ENCODE assay signal across 10 mouse cellular contexts in the genomic region with DNA sequence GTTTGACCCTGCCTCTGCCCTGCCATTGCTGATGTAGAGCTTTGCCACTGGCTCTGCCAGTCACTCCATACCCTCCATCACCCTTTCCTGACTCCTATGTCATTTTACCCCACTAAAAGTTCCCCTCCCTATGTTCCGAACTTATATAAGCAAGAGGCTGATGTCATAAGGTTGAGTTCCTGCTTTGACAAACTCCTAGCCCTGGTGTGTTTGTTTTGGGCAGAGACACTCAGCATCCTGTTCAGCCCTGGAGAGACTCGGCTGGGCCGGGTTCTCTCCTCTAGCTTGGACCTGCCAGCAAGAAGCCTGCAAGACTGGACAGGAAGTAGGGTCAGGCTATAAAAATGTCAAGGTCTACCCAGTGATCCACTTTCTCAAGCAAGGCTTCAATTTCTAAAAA. TPM values are rescaled to one million over a fixed set of nuclear protein-coding genes. Genes with fewer than 3 reads are reported as not detected.
DNase-seq lines count a peak whose midpoint lies in the region; ATAC-seq and TF ChIP-seq lines count a peak whose summit lies in the region.
"Had no signal": no experiment of that assay in that cellular context is flagged by ENCODE, and none has a peak within 500 bp of the region (broad histone marks: within the 10 kb centered on the region; RNA-seq: fewer than 3 reads in every experiment).

No protein-coding gene starts in this region.

- 0 out of 2 replicates have a peak, but pooled peaks have one; percentile 40 for ATAC-seq in heart, postnatal 0 days (ENCODE audit: insufficient read depth, low read depth)

- H3K27me3 ChIP-seq in heart, postnatal 0 days (ENCODE audit: control insufficient read depth, insufficient read depth, low read length): no peaks in the 10 kb centered on the region
- H3K27me3 ChIP-seq: heart, embryonic 15.5 days had no signal

- peak; percentile 25 for DNase-seq in 3134 (ENCODE audit: extremely low read depth, insufficient read length, low spot score)
- DNase-seq in adipocyte (ENCODE audit: low spot score): peak; percentile 52
- DNase-seq in heart, postnatal 0 days (ENCODE audit: low spot score): peak; percentile 35
- peak; percentile 28 to 60 for DNase-seq in kidney, postnatal 25 days
- no peak for DNase-seq in layer of hippocampus, postnatal 10 days (ENCODE audit: low spot score in 2 of 2)
- DNase-seq in layer of hippocampus, adult 9-10 months (ENCODE audit: low spot score): no peak
- no peak for DNase-seq in layer of hippocampus, postnatal 25 days (ENCODE audit: extremely low spot score in 1 of 2, low spot score in 1 of 2)

- H3K36me3 ChIP-seq in heart, postnatal 0 days (replicated peaks; ENCODE audit: control insufficient read depth, insufficient read depth, low read length): no peaks in the 10 kb centered on the region
- H3K36me3 ChIP-seq: heart, embryonic 15.5 days had no signal

- no peak overlapping the region for H3K4me3 ChIP-seq in heart, postnatal 0 days (ENCODE audit: low read depth, low read length)
- H3K4me3 ChIP-seq: heart, embryonic 15.5 days; layer of hippocampus, adult 2 months had no signal

- no peak overlapping the region for H3K9ac ChIP-seq in heart, postnatal 0 days (replicated peaks; ENCODE audit: low read depth, low read length)
- H3K9ac ChIP-seq: heart, embryonic 15.5 days; liver, embryonic 14.5 days had no signal

- no peak overlapping the region; the same call in 1 of the 2 replicates for H3K27ac ChIP-seq in heart, postnatal 0 days (ENCODE audit: low read depth)
- H3K27ac ChIP-seq: heart, embryonic 15.5 days; layer of hippocampus, adult 2 months; liver, embryonic 14.5 days had no signal

- H3K4me1 ChIP-seq in heart, postnatal 0 days (ENCODE audit: control insufficient read depth, insufficient read depth): peaks cover 16% of the 10 kb centered on the region

- TF ChIP-seq EP300 in heart, postnatal 0 days (IDR thresholded peaks at IDR 0.05; ENCODE audit: low read depth): no peak

- no peak for TF ChIP-seq CTCF in heart, postnatal 0 days (IDR thresholded peaks at IDR 0.05; ENCODE audit: low read depth)

- no peaks in the 10 kb centered on the region for H3K9me3 ChIP-seq in heart, postnatal 0 days (replicated peaks; ENCODE audit: control insufficient read depth, low read length)
- H3K9me3 ChIP-seq: heart, embryonic 15.5 days had no signal

- H3K4me2 ChIP-seq in heart, postnatal 0 days (ENCODE audit: low read depth, low read length): no peak overlapping the region
- H3K4me2 ChIP-seq: heart, embryonic 15.5 days had no signal

- 50% methylated on average over 3 of the region's 3 CpGs for WGBS in heart, postnatal 0 days

RNA-seq across cellular contexts. Expression of gene AL731706.2, which starts 52.5 kb away (rescaled TPM):
- total RNA-seq in heart, postnatal 0 days (2014; rRNA removed; ENCODE audit: low replicate concordance): not detected in 2 replicates
- polyA plus RNA-seq in heart, postnatal 0 days (2015; fragmentation: Nextera tagmentation; extraction: Ambion mirVana): 72.6 and 84.7 TPM in 2 replicates
- 10 to 100 TPM in 1 of 2 experiments, 1 to 10 TPM in 1; 5.0 to 11.8 TPM for total RNA-seq in layer of hippocampus, postnatal 10 days (2021)
- total RNA-seq in layer of hippocampus, postnatal 25 days (2021): 10 to 100 TPM; 22.1 to 27.3 TPM

RNA-seq across cellular contexts. Expression of gene Slx4ip, which starts 58.1 kb away (rescaled TPM):
- total RNA-seq in heart, postnatal 0 days (2014; rRNA removed; ENCODE audit: low replicate concordance): 0.93 and 1.2 TPM in 2 replicates
- 2.1 and 2.6 TPM in 2 replicates for polyA plus RNA-seq in heart, postnatal 0 days (2015; fragmentation: Nextera tagmentation; extraction: Ambion mirVana)
- 1 to 10 TPM; 6.1 to 7.9 TPM for total RNA-seq in layer of hippocampus, postnatal 10 days (2021)
- 1 to 10 TPM; 6.7 to 8.1 TPM for total RNA-seq in layer of hippocampus, postnatal 25 days (2021)

RNA-seq across cellular contexts. Expression of gene AL731706.1, which starts 58.3 kb away (rescaled TPM):
- total RNA-seq in heart, postnatal 0 days (2014; rRNA removed; ENCODE audit: low replicate concordance): 14.1 and 27.9 TPM in 2 replicates
- 73.1 and 84.7 TPM in 2 replicates for polyA plus RNA-seq in heart, postnatal 0 days (2015; fragmentation: Nextera tagmentation; extraction: Ambion mirVana)
- total RNA-seq in layer of hippocampus, postnatal 10 days (2021): 10 to 100 TPM; 14.7 to 20.4 TPM
- total RNA-seq in layer of hippocampus, postnatal 25 days (2021): 10 to 100 TPM; 11.0 to 22.4 TPM

RNA-seq across cellular contexts. Expression of gene Mkks, which starts 58.3 kb away (rescaled TPM):
- 17.6 and 20.8 TPM in 2 replicates for total RNA-seq in heart, postnatal 0 days (2014; rRNA removed; ENCODE audit: low replicate concordance)
- polyA plus RNA-seq in heart, postnatal 0 days (2015; fragmentation: Nextera tagmentation; extraction: Ambion mirVana): 14.6 and 20.8 TPM in 2 replicates
- 10 to 100 TPM; 16.7 to 18.9 TPM for total RNA-seq in layer of hippocampus, postnatal 10 days (2021)
- 10 to 100 TPM; 21.1 to 30.6 TPM for total RNA-seq in layer of hippocampus, postnatal 25 days (2021)

Comparison
In these comparisons a context has a peak if more than half of its experiments do, and no peak if none do; other contexts are left out.
1. DNase-seq: peak in 3134 (single experiment), adipocyte (single experiment), heart, postnatal 0 days (single experiment) and kidney, postnatal 25 days (2 of 2); none in layer of hippocampus, postnatal 10 days (0 of 2), layer of hippocampus, adult 9-10 months (single experiment) and layer of hippocampus, postnatal 25 days (0 of 2).